Comparison of ENCODE assay signal across 36 mouse cellular contexts in the genomic region with DNA sequence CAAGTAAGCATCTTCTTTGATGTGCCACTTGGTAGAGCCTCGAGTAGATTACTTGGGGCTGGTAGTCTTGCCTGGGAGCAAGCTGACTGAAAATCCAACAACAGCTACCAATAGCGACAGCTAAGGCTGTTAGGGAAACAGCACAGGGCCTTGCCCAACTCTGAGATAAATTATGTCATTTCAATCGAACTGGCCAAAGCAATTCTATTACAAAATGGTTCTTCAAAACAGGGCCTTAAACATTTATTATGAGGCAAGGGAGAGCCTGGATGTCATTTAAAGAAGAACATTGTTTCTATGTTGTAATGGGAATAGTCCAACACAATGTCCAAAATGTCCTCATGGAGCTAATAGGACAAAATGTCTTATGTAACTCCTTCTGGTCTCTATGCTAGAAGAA. TPM values are rescaled to one million over a fixed set of nuclear protein-coding genes. Genes with fewer than 3 reads are reported as not detected.
"Had no signal": no experiment of that assay in that cellular context is flagged by ENCODE, and none has a peak within 500 bp of the region (broad histone marks: within the 10 kb centered on the region; RNA-seq: fewer than 3 reads in every experiment).

No protein-coding gene starts in this region.

- H3K9ac ChIP-seq: heart, embryonic 12.5 days; heart, embryonic 13.5 days; heart, embryonic 15.5 days; hindbrain, embryonic 12.5 days; hindbrain, embryonic 13.5 days; hindbrain, embryonic 14.5 days; hindbrain, embryonic 15.5 days; intestine, embryonic 15.5 days; kidney, embryonic 15.5 days had no signal

- DNase-seq: heart, postnatal 10 days; heart, postnatal 14 days; heart, postnatal 36 days; heart, postnatal 4 days; kidney, adult 11 months; kidney, adult 18-20 months; kidney, adult 2 months; kidney, adult 8-10 months; kidney, adult 9 months; kidney, postnatal 10 days; kidney, postnatal 14 days; kidney, postnatal 25 days; kidney, postnatal 36 days; kidney, postnatal 4 days; layer of hippocampus, adult 9-11 months; layer of hippocampus, postnatal 36 days had no signal

- H3K36me3 ChIP-seq: heart, embryonic 10.5 days; heart, embryonic 12.5 days; heart, embryonic 13.5 days; heart, embryonic 15.5 days; hindbrain, embryonic 10.5 days; hindbrain, embryonic 12.5 days; hindbrain, embryonic 13.5 days; hindbrain, embryonic 15.5 days; intestine, embryonic 15.5 days; kidney, embryonic 15.5 days had no signal

- H3K4me1 ChIP-seq: heart, embryonic 10.5 days; heart, embryonic 12.5 days; heart, embryonic 15.5 days; intestine, embryonic 15.5 days; kidney, embryonic 15.5 days had no signal

- H3K27me3 ChIP-seq: heart, embryonic 12.5 days; heart, embryonic 13.5 days; heart, embryonic 15.5 days; hindbrain, embryonic 12.5 days; hindbrain, embryonic 13.5 days; hindbrain, embryonic 15.5 days; intestine, embryonic 15.5 days; kidney, embryonic 15.5 days had no signal

- H3K4me3 ChIP-seq: heart, embryonic 10.5 days; heart, embryonic 12.5 days; heart, embryonic 13.5 days; heart, embryonic 15.5 days; hindbrain, embryonic 10.5 days; hindbrain, embryonic 12.5 days; hindbrain, embryonic 13.5 days; hindbrain, embryonic 15.5 days; intestine, embryonic 15.5 days; kidney, embryonic 15.5 days; layer of hippocampus, adult 2 months had no signal

- ATAC-seq: hindbrain, embryonic 16.5 days; hindbrain, postnatal 0 days; inflammation-experienced regulatory T-cells, adult 6 months; intestine, embryonic 15.5 days; intestine, embryonic 16.5 days; intestine, postnatal 0 days had no signal

- H3K4me2 ChIP-seq: heart, embryonic 11.5 days; heart, embryonic 12.5 days; heart, embryonic 13.5 days; heart, embryonic 15.5 days; hindbrain, embryonic 12.5 days; hindbrain, embryonic 13.5 days; hindbrain, embryonic 14.5 days; hindbrain, embryonic 15.5 days; intestine, embryonic 15.5 days; kidney, embryonic 15.5 days had no signal

- H3K9me3 ChIP-seq: heart, embryonic 10.5 days; heart, embryonic 12.5 days; heart, embryonic 15.5 days; hindbrain, embryonic 10.5 days; hindbrain, embryonic 12.5 days; hindbrain, embryonic 13.5 days; hindbrain, embryonic 15.5 days; intestine, embryonic 15.5 days; kidney, embryonic 15.5 days had no signal

- H3K27ac ChIP-seq: heart, embryonic 10.5 days; heart, embryonic 13.5 days; heart, embryonic 15.5 days; hindbrain, embryonic 10.5 days; hindbrain, embryonic 12.5 days; hindbrain, embryonic 13.5 days; hindbrain, embryonic 14.5 days; hindbrain, embryonic 15.5 days; hindbrain, postnatal 0 days; intestine, embryonic 15.5 days; kidney, embryonic 15.5 days; kidney, postnatal 0 days; layer of hippocampus, adult 2 months had no signal

RNA-seq across cellular contexts. Expression of a gene that starts 35.1 kb away (rescaled TPM):
- polyA plus RNA-seq: kidney, adult 2 months; large intestine, adult 2 months had no signal
